In the genomic region with DNA sequence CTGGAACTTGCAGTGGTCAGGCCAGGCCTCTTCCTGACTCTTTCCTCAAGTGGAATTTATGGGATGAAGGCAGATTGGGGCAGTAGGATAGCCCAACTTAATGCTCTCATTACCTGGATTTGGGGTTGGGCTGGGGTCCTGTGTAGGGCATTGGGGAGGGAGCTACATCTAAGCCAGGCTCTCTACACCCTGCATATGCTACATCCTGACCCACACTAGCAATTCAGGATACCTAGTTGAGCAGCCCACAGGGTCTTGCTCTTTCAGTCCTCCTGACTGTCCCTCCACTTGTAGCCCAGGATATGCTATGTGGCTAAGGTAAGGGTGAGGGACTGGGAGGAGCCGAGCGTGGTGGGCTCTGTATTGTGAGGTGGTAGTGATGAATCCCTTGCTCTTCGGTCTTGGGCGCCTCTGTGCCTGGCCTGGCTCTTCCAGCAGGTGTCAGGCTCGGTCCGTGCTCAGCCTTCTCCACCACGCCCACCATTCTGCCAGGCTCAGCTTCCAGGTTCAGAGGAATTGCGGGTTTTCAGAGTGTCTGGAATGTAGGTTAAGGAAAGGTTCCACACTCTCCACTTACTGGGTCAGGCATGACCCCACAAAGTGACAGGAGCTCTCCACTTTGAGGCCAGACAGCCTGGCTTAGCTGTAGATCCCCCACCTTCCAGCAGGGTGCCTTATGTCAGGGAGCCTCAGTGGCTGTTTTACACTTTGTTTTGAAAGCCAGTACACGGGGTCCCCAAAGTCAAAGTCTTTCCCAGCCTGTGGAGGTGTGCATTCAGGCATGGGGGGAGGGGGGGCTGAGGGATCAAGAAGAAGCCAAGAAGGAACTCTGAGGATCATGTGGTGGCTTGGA, we compare ENCODE assay signal across 8 mouse cellular contexts. TPM values are rescaled to one million over a fixed set of nuclear protein-coding genes. Genes with fewer than 3 reads are reported as not detected.
A peak's percentile ranks its signal among the peaks of the same experiment; 100 is the strongest.
DNase-seq lines count a peak whose midpoint lies in the region; ATAC-seq and TF ChIP-seq lines count a peak whose summit lies in the region.

No protein-coding gene starts in this region.

- H3K9me3 ChIP-seq in heart, postnatal 0 days (replicated peaks; ENCODE audit: control insufficient read depth, low read length) = no peaks in the 10 kb centered on the region
- H3K9me3 ChIP-seq in heart, embryonic 10.5 days = no peaks in the 10 kb centered on the region
- no peaks in the 10 kb centered on the region for H3K9me3 ChIP-seq in ES-E14 (ENCODE audit: control insufficient read depth, insufficient read depth, low read depth, low read length)
- H3K9me3 ChIP-seq in hindbrain, embryonic 13.5 days = no peaks in the 10 kb centered on the region
- H3K9me3 ChIP-seq in limb, embryonic 10.5 days (replicated peaks) = no peaks in the 10 kb centered on the region

- in situ Hi-C loops in ES-E14 (cut with MboI; ENCODE audit: low sequenced_read_pairs in 2 of 2, unreplicated experiment in 2 of 2) = loop anchor here in 1 of 2 experiments (5.0 kb wide), 1 partner anchor 178 kb away; no protein-coding TSS in a partner anchor

- no peak overlapping the region for H3K4me3 ChIP-seq in heart, postnatal 0 days (ENCODE audit: low read depth, low read length)
- H3K4me3 ChIP-seq in heart, embryonic 10.5 days = no peak overlapping the region
- H3K4me3 ChIP-seq in ES-E14 (ENCODE audit: insufficient read depth in 1 of 2, low read depth in 1 of 2, low read length in 2 of 2, poor library complexity in 1 of 2, severe bottlenecking in 1 of 2) = no peak overlapping the region
- H3K4me3 ChIP-seq in hindbrain, embryonic 13.5 days = no peak overlapping the region
- no peak overlapping the region for H3K4me3 ChIP-seq in limb, embryonic 10.5 days

- no peak overlapping the region for H3K9ac ChIP-seq in heart, postnatal 0 days (replicated peaks; ENCODE audit: low read depth, low read length)
- no peak overlapping the region for H3K9ac ChIP-seq in ES-E14 (ENCODE audit: insufficient read depth, low read depth, low read length, poor library complexity, severe bottlenecking)
- H3K9ac ChIP-seq in hindbrain, embryonic 13.5 days = no peak overlapping the region

- no peaks in the 10 kb centered on the region for H3K36me3 ChIP-seq in heart, postnatal 0 days (replicated peaks; ENCODE audit: control insufficient read depth, insufficient read depth, low read length)
- H3K36me3 ChIP-seq in heart, embryonic 10.5 days = no peaks in the 10 kb centered on the region
- no peaks in the 10 kb centered on the region for H3K36me3 ChIP-seq in ES-E14 (ENCODE audit: control insufficient read depth, insufficient read depth, low read length, poor library complexity, severe bottlenecking)
- no peaks in the 10 kb centered on the region for H3K36me3 ChIP-seq in hindbrain, embryonic 13.5 days
- H3K36me3 ChIP-seq in limb, embryonic 10.5 days = no peaks in the 10 kb centered on the region

- H3K4me2 ChIP-seq in heart, postnatal 0 days (ENCODE audit: low read depth, low read length) = no peak overlapping the region
- no peak overlapping the region for H3K4me2 ChIP-seq in hindbrain, embryonic 13.5 days

- H3K27ac ChIP-seq in heart, postnatal 0 days (ENCODE audit: low read depth) = no peak overlapping the region
- no peak overlapping the region for H3K27ac ChIP-seq in heart, embryonic 10.5 days
- H3K27ac ChIP-seq in ES-E14 (ENCODE audit: insufficient read depth, low read depth, low read length, poor library complexity, severe bottlenecking) = no peak overlapping the region
- no peak overlapping the region for H3K27ac ChIP-seq in hindbrain, embryonic 13.5 days
- no peak overlapping the region for H3K27ac ChIP-seq in limb, embryonic 10.5 days

- ATAC-seq in heart, postnatal 0 days (ENCODE audit: insufficient read depth, low read depth) = peak; percentile 53
- ATAC-seq in common myeloid progenitor, adult 5-6 weeks (replicated peaks; ENCODE audit: low read depth, poor library complexity, severe bottlenecking) = peak; percentile 51
- ATAC-seq in hindbrain, embryonic 13.5 days (ENCODE audit: low FRiP score) = peak; percentile 77

- TF ChIP-seq EP300 in heart, postnatal 0 days (IDR thresholded peaks at IDR 0.05; ENCODE audit: low read depth) = no peak

- TF ChIP-seq CTCF in heart, postnatal 0 days (IDR thresholded peaks at IDR 0.05; ENCODE audit: low read depth) = peak; percentile 66

- DNase-seq in heart, postnatal 0 days (ENCODE audit: low spot score) = no peak
- no peak for DNase-seq in heart, embryonic 10.5 days (ENCODE audit: low spot score)
- no peak for DNase-seq in ES-E14 (ENCODE audit: low read depth, low spot score)
- peak; percentile 68 for DNase-seq in limb, embryonic 10.5 days (ENCODE audit: low spot score)
- peak; percentile 75 for DNase-seq in right cerebral cortex, postnatal 14 days
- DNase-seq in spleen, postnatal 10 days (ENCODE audit: low spot score in 2 of 2) = no peak

- peaks cover 72% of the 10 kb centered on the region for H3K27me3 ChIP-seq in heart, postnatal 0 days (ENCODE audit: control insufficient read depth, insufficient read depth, low read length)
- H3K27me3 ChIP-seq in heart, embryonic 10.5 days (ENCODE audit: insufficient read depth, poor library complexity, severe bottlenecking) = peaks cover 98% of the 10 kb centered on the region
- H3K27me3 ChIP-seq in hindbrain, embryonic 13.5 days = peaks cover 67% of the 10 kb centered on the region
- peaks cover 89% of the 10 kb centered on the region for H3K27me3 ChIP-seq in limb, embryonic 10.5 days (ENCODE audit: low read depth, poor library complexity, severe bottlenecking)

- 3% methylated on average over 9 of the region's 9 CpGs for WGBS in heart, postnatal 0 days
- WGBS in heart, embryonic 10.5 days = 9% methylated on average over 9 of the region's 9 CpGs
- WGBS in hindbrain, embryonic 13.5 days = 6% methylated on average over 9 of the region's 9 CpGs
- 5% methylated on average over 9 of the region's 9 CpGs for WGBS in limb, embryonic 10.5 days

- no peaks in the 10 kb centered on the region for H3K4me1 ChIP-seq in heart, postnatal 0 days (ENCODE audit: control insufficient read depth, insufficient read depth)
- H3K4me1 ChIP-seq in heart, embryonic 10.5 days = peaks cover 5% of the 10 kb centered on the region
- peaks cover 0 to 14% of the 10 kb centered on the region in 2 experiments; a peak in 1 of 4 replicates for H3K4me1 ChIP-seq in ES-E14 (ENCODE audit: control insufficient read depth in 2 of 2, insufficient read depth in 2 of 2, low read length in 2 of 2, poor library complexity in 1 of 2)
- peaks cover 9% of the 10 kb centered on the region for H3K4me1 ChIP-seq in hindbrain, embryonic 13.5 days (replicated peaks)
- peaks cover 8% of the 10 kb centered on the region for H3K4me1 ChIP-seq in limb, embryonic 10.5 days

TF ChIP-seq in ES-E14, 5 proteins besides CTCF, POLR2A, EP300 and RAD21:
- TF ChIP-seq MAFK (IDR thresholded peaks at IDR 0.05; ENCODE audit: insufficient read depth, low read depth, low read length) = no peak
- TF ChIP-seq ZC3H11A (IDR thresholded peaks at IDR 0.05; ENCODE audit: borderline replicate concordance, low read depth, low read length) = peak; percentile 23; the same call in 1 of the 2 replicates

RNA-seq across cellular contexts. Expression of gene C1qc, which starts 1.1 kb away (rescaled TPM):
- total RNA-seq in heart, postnatal 0 days (2014; rRNA removed; ENCODE audit: low replicate concordance) = 31.1 and 49.2 TPM in 2 replicates
- polyA plus RNA-seq in heart, postnatal 0 days (2015; fragmentation: Nextera tagmentation; extraction: Ambion mirVana) = 19.3 and 22.4 TPM in 2 replicates
- polyA plus RNA-seq in heart, embryonic 10.5 days (2016; fragmentation: Nextera tagmentation; extraction: Ambion mirVana) = 1.3 and 4.7 TPM in 2 replicates
- not detected in 2 replicates for total RNA-seq in ES-E14 (2012; rRNA removed)
- total RNA-seq in common myeloid progenitor, adult 5-6 weeks (2017) = 0.63 TPM in 1 of 2 replicates, not detected in the other
- 19.5 and 24.3 TPM in 2 replicates for polyA plus RNA-seq in hindbrain, embryonic 13.5 days (2015; fragmentation: Nextera tagmentation; extraction: Ambion mirVana)
- polyA plus RNA-seq in limb, embryonic 10.5 days (2016; fragmentation: Nextera tagmentation; extraction: Ambion mirVana) = 2.8 and 5.9 TPM in 2 replicates

RNA-seq across cellular contexts. Expression of gene C1qa, which starts 4.7 kb away (rescaled TPM):
- 40.9 and 50.6 TPM in 2 replicates for total RNA-seq in heart, postnatal 0 days (2014; rRNA removed; ENCODE audit: low replicate concordance)
- polyA plus RNA-seq in heart, postnatal 0 days (2015; fragmentation: Nextera tagmentation; extraction: Ambion mirVana) = 25.9 and 27.6 TPM in 2 replicates
- 1.3 and 4.2 TPM in 2 replicates for polyA plus RNA-seq in heart, embryonic 10.5 days (2016; fragmentation: Nextera tagmentation; extraction: Ambion mirVana)
- total RNA-seq in ES-E14 (2012; rRNA removed) = not detected in 2 replicates
- total RNA-seq in common myeloid progenitor, adult 5-6 weeks (2017) = 1.5 and 2.7 TPM in 2 replicates
- 23.6 and 24.6 TPM in 2 replicates for polyA plus RNA-seq in hindbrain, embryonic 13.5 days (2015; fragmentation: Nextera tagmentation; extraction: Ambion mirVana)
- 2.4 and 3.8 TPM in 2 replicates for polyA plus RNA-seq in limb, embryonic 10.5 days (2016; fragmentation: Nextera tagmentation; extraction: Ambion mirVana)

RNA-seq across cellular contexts. Expression of gene C1qb, which starts 7.9 kb away (rescaled TPM):
- 38.7 and 64.1 TPM in 2 replicates for total RNA-seq in heart, postnatal 0 days (2014; rRNA removed; ENCODE audit: low replicate concordance)
- polyA plus RNA-seq in heart, postnatal 0 days (2015; fragmentation: Nextera tagmentation; extraction: Ambion mirVana) = 37.2 and 39.8 TPM in 2 replicates
- polyA plus RNA-seq in heart, embryonic 10.5 days (2016; fragmentation: Nextera tagmentation; extraction: Ambion mirVana) = 4.5 and 13.4 TPM in 2 replicates
- not detected in 2 replicates for total RNA-seq in ES-E14 (2012; rRNA removed)
- 0.55 TPM in 1 of 2 replicates, not detected in the other for total RNA-seq in common myeloid progenitor, adult 5-6 weeks (2017)
- polyA plus RNA-seq in hindbrain, embryonic 13.5 days (2015; fragmentation: Nextera tagmentation; extraction: Ambion mirVana) = 37.9 and 48.5 TPM in 2 replicates
- 10.6 TPM in 2 replicates for polyA plus RNA-seq in limb, embryonic 10.5 days (2016; fragmentation: Nextera tagmentation; extraction: Ambion mirVana)

RNA-seq across cellular contexts. Expression of gene Ephb2, which starts 58.1 kb away (rescaled TPM):
- total RNA-seq in heart, postnatal 0 days (2014; rRNA removed; ENCODE audit: low replicate concordance) = 6.4 and 10.2 TPM in 2 replicates
- polyA plus RNA-seq in heart, postnatal 0 days (2015; fragmentation: Nextera tagmentation; extraction: Ambion mirVana) = 0.19 and 0.23 TPM in 2 replicates
- polyA plus RNA-seq in heart, embryonic 10.5 days (2016; fragmentation: Nextera tagmentation; extraction: Ambion mirVana) = 2.6 and 4.2 TPM in 2 replicates
- 15.5 and 37.5 TPM in 2 replicates for total RNA-seq in ES-E14 (2012; rRNA removed)
- 2.6 and 6.4 TPM in 2 replicates for total RNA-seq in common myeloid progenitor, adult 5-6 weeks (2017)
- 14.9 and 16.5 TPM in 2 replicates for polyA plus RNA-seq in hindbrain, embryonic 13.5 days (2015; fragmentation: Nextera tagmentation; extraction: Ambion mirVana)
- 9.6 and 10.8 TPM in 2 replicates for polyA plus RNA-seq in limb, embryonic 10.5 days (2016; fragmentation: Nextera tagmentation; extraction: Ambion mirVana)

Comparison
In these comparisons a context has a peak if more than half of its experiments do, and no peak if none do; other contexts are left out.
1. DNase-seq: peak in limb, embryonic 10.5 days (single experiment) and right cerebral cortex, postnatal 14 days (single experiment); none in heart, postnatal 0 days (single experiment), heart, embryonic 10.5 days (single experiment), ES-E14 (single experiment) and spleen, postnatal 10 days (0 of 2).
2. Peak in every context shown above with its lines, with median percentiles within 50 percentile points of each other: ATAC-seq.